ENCODE assay signal across 8 mouse cellular contexts in genomic region chr2:104207948-104208347, GRCm38 (mm10).
DNase-seq lines count a peak whose midpoint lies in the region; ATAC-seq and TF ChIP-seq lines count a peak whose summit lies in the region.

No protein-coding gene starts in this region.

- H3K27ac ChIP-seq in CH12.LX (ENCODE audit: insufficient read depth, low read depth): no peak overlapping the region
- H3K27ac ChIP-seq in forebrain, embryonic 11.5 days (ENCODE audit: low read depth, low read length): no peak overlapping the region
- H3K27ac ChIP-seq in left cerebral cortex, adult 2 months: peak overlapping the region; percentile 90

- H3K4me2 ChIP-seq in CH12.LX (ENCODE audit: insufficient read depth, low read depth, poor library complexity, severe bottlenecking): peak overlapping the region; percentile 65
- no peak overlapping the region for H3K4me2 ChIP-seq in forebrain, embryonic 11.5 days (ENCODE audit: low read depth, low read length, severe bottlenecking)

- H3K9ac ChIP-seq in CH12.LX (ENCODE audit: insufficient read depth, low read depth): no peak overlapping the region
- no peak overlapping the region for H3K9ac ChIP-seq in forebrain, embryonic 11.5 days (ENCODE audit: low read length)

- intact Hi-C loops in left cerebral cortex, adult 2 months (cut with DNase I): no loop called here
- intact Hi-C loops in gastrocnemius, postnatal 14 days (cut with DNase I; ENCODE audit: low total_unique reads): no loop called here

- TF ChIP-seq CTCF in CH12.LX (conservative IDR thresholded peaks at IDR 0.05 in 1 of 2, IDR thresholded peaks at IDR 0.05 in 1 of 2; ENCODE audit: low read depth in 2 of 2, low read length in 2 of 2): no peak
- TF ChIP-seq CTCF in left cerebral cortex, adult 2 months (IDR thresholded peaks at IDR 0.05): no peak

- no peak for TF ChIP-seq POLR2A in CH12.LX (IDR thresholded peaks at IDR 0.05; ENCODE audit: low read depth, low read length)

- H3K36me3 ChIP-seq in CH12.LX (replicated peaks in 1 of 2; ENCODE audit: control insufficient read depth in 1 of 2, insufficient read depth in 1 of 2, low read length in 1 of 2): no peaks in the 10 kb centered on the region
- H3K36me3 ChIP-seq in forebrain, embryonic 11.5 days (ENCODE audit: control insufficient read depth, insufficient read depth, low read length): no peaks in the 10 kb centered on the region

- DNase-seq in CH12.LX (ENCODE audit: extremely low read depth): peak; percentile 58
- peak; percentile 95 for DNase-seq in R1 (ENCODE audit: low read depth, low spot score)
- peak; percentile 60 for DNase-seq in forebrain, embryonic 11.5 days (ENCODE audit: low spot score)
- DNase-seq in left cerebral cortex, adult 2 months (ENCODE audit: extremely low spot score in 1 of 2, low spot score in 2 of 2): peak; percentile 61 to 68
- peak; percentile 71 to 78 for DNase-seq in right cerebral cortex, adult 2 months (ENCODE audit: low spot score in 2 of 2)
- no peak for DNase-seq in urinary bladder, postnatal 25 days (ENCODE audit: low spot score)
- no peak for DNase-seq in gastrocnemius, postnatal 14 days
- no peak for DNase-seq in thymus, postnatal 14 days

- dilution Hi-C loops in CH12.LX (cut with MboI; ENCODE audit: extremely low pct_ligation_motif_present, extremely low pct_unique_long_range_greater_than_20kb, low sequenced_read_pairs): no loop called here

- no peak overlapping the region for H3K4me3 ChIP-seq in CH12.LX (replicated peaks in 1 of 3; ENCODE audit: low read depth in 2 of 3, low read length in 2 of 3, poor library complexity in 1 of 3)
- no peak overlapping the region for H3K4me3 ChIP-seq in forebrain, embryonic 11.5 days (ENCODE audit: low read depth, low read length)
- H3K4me3 ChIP-seq in left cerebral cortex, adult 2 months: no peak overlapping the region

- H3K9me3 ChIP-seq in CH12.LX (replicated peaks; ENCODE audit: low read length): peaks cover 2% of the 10 kb centered on the region
- H3K9me3 ChIP-seq in forebrain, embryonic 11.5 days (ENCODE audit: control insufficient read depth, low read length): no peaks in the 10 kb centered on the region

- no peaks in the 10 kb centered on the region for H3K79me2 ChIP-seq in CH12.LX (replicated peaks; ENCODE audit: control insufficient read depth, extremely low read depth, insufficient read depth, poor library complexity, severe bottlenecking)

- in situ Hi-C loops in CH12.LX (cut with MboI; ENCODE audit: low pct_ligation_motif_present, low pct_unique_long_range_greater_than_20kb, low sequenced_read_pairs): no loop called here

- peak; percentile 85 for ATAC-seq in forebrain, embryonic 11.5 days (replicated peaks; ENCODE audit: low FRiP score)

- H3K4me1 ChIP-seq in CH12.LX (ENCODE audit: control insufficient read depth in 1 of 2, insufficient read depth in 2 of 2): peaks cover 15 to 39% of the 10 kb centered on the region in 2 experiments
- no peaks in the 10 kb centered on the region; the same call in 1 of the 2 replicates for H3K4me1 ChIP-seq in forebrain, embryonic 11.5 days (replicated peaks; ENCODE audit: control insufficient read depth, insufficient read depth, low read length)

- H3K27me3 ChIP-seq in CH12.LX (replicated peaks): no peaks in the 10 kb centered on the region
- no peaks in the 10 kb centered on the region for H3K27me3 ChIP-seq in forebrain, embryonic 11.5 days (ENCODE audit: control insufficient read depth, insufficient read depth, low read length)

- TF ChIP-seq RAD21 in CH12.LX (IDR thresholded peaks at IDR 0.05; ENCODE audit: low read depth, low read length): no peak

- no peak for TF ChIP-seq EP300 in CH12.LX (IDR thresholded peaks at IDR 0.05; ENCODE audit: low read length)

- WGBS in forebrain, embryonic 11.5 days: 27% methylated on average over 10 of the region's 10 CpGs

TF ChIP-seq in CH12.LX, 34 proteins besides CTCF, POLR2A, EP300 and RAD21:
- TF ChIP-seq SMC3 (IDR thresholded peaks at IDR 0.05; ENCODE audit: low read depth, low read length): no peak
- TF ChIP-seq MAZ (IDR thresholded peaks at IDR 0.05; ENCODE audit: low read depth, low read length): no peak
- TF ChIP-seq JUND (conservative IDR thresholded peaks at IDR 0.05; ENCODE audit: low read depth, low read length): no peak
- no peak for TF ChIP-seq MEF2A (IDR thresholded peaks at IDR 0.05; ENCODE audit: borderline replicate concordance, low read depth, low read length)
- no peak for TF ChIP-seq PAX5 (IDR thresholded peaks at IDR 0.05; ENCODE audit: low read length)
TF ChIP-seq in CH12.LX: peak in this region for 0.

Comparison
In these comparisons a context has a peak if more than half of its experiments do, and no peak if none do; other contexts are left out.
1. DNase-seq: peak in CH12.LX (single experiment), R1 (single experiment), forebrain, embryonic 11.5 days (single experiment), left cerebral cortex, adult 2 months (2 of 2) and right cerebral cortex, adult 2 months (2 of 2); none in urinary bladder, postnatal 25 days (single experiment), gastrocnemius, postnatal 14 days (single experiment) and thymus, postnatal 14 days (single experiment).